Mouse (Mus musculus) right cerebral cortex, postnatal 36 days (tissue): ENCODE measurements around the gene Slc8a2.

Source experiments
- DNase-seq, 2 experiments: peaks; one replicate each; pipeline ENCODE4 v3.0.0; 2022; ENCODE audit warnings: low spot score in 2 of 2, mixed read lengths in 1 of 2

Gene Slc8a2

DNA sequence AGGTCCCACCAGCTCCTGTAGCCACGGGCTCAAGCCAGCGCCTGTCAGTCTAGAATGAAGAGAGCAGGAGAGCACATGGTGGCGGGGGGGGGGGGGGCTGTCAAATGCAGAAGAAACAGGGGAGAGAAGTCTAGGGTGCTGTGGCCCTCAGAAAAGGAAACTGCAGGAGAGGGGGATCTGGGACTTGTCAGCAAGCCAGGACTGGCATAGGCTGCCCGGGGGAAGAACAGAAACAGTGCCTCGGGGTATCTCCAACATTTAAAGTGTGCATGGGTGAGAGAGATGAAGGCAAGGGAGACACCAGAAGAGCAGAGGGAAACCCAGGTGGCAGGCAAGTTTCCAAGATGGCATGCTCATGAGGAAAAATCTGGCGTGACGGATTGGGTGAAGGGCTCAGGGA, 32.4 kb downstream of the Slc8a2 start:
- no peak for DNase-seq

DNA sequence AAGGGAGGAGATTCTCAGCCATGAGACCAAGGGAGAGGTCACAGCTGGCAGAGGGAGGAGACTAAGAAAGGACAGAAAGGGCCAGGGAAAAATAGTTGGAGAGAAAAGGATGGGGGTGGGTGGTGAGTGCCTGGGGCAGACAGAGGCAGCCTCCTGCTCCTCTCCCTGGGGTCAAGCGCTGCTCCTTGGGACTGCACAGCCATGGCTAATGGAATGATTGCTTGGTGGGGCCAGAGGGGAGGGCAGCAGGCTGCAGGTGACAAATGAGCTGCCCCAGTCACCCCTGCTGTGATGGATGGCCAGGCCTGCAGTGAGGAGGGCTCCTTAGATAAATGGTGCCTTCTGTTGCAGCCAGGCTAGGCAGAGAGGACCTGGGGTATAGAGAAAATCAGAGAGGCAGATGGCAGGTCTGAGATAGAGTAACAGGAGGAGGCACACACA, 42.5 kb downstream of the Slc8a2 start:
- DNase-seq = no peak

DNA sequence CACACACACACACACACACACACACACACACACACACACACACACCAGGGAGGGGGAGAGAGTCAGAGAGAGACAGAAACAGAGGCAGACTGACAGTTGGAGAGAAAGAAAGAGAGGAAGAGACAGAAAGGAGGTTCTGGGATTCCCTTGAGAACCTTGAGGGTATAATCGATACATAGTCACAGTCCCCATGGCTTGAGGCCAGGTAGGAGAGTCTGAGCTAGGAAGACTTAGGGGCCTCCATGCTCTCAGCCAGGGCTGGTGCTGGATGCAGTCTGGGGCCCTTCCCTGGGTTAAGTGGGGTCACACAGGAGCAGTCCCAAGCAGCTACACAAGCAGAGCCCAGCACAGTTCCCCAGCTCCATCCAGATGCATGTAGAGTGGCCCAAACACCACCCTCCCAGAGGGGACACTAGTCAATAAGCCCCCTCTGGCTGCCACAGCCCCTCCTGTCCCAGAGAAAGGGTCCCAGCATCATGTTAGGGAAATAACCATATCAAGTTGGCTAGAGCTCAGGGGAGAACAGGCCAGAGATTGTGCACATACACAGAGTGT, 43.0 kb downstream of the Slc8a2 start:
- no peak for DNase-seq

DNA sequence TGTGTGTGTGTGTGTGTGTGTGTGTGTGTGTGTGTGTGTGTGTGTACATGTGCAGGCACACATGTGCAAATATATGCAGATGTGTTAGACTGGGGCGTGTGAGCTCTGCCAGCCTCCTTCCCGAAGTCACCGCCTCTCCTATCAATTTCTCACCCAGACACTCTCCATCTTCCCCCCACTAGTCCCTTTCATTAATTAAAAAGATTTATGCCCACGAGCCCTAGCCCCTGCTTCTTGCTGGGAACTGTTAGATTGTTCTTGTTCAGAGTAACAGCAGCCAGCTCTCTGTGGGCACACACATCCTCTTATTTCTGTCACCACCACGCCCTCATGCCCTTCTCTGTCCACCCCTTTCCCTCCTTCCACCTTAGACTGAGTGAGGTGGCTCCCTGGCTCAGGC, 43.5 kb downstream of the Slc8a2 start:
- no peak for DNase-seq

DNA sequence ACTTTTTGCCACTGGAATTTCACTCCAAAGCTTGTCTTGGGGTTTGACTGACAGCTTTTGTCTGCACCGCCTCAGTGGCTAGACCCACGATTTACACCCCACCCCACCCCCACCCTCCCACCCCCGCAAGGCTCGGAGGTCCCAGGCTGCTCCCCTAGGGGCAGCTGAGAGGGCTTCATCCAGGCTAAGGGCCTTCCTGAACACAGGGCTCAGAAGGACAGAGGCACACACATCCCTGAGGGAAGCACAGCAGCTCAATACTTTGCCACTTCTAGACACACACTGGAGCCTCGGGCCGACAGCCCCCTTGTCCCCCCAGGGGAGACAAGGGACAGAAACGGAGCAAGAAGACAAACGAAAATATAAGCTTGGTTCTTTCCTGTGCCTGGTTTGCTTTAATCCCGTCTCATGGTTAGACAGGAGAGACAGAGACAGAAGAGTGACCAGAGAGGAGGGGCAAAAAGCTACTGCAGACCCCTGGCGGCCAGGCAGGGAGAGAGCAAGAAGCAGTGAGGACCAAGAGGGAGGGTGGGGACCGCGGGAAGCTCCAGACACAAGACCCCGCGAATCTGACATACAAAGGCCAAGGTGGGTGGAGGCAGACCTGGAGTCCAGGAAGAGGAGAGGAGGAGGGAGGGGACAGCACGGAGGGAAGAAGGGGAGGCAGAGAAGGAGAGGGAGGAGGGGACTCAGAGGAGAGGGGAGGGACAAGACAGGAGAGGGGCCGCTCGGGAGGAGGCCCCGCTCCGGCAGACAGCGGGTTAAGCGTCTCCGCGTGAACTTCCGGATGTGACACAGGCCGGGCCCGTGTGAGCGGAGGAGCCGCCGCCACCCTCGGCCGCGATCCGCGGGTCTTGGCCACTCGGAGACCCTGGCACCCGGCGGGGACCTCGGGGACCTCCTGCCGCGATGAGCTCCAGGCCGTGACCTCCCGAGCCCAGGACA, 45.2 kb downstream of the Slc8a2 start, which contains the start of gene Meis3:
TSS of gene Meis3 (plus strand) at position 494 of the 945 bp plus-strand sequence.
- DNase-seq = peak in 1 of 2 experiments; percentile 36

DNA sequence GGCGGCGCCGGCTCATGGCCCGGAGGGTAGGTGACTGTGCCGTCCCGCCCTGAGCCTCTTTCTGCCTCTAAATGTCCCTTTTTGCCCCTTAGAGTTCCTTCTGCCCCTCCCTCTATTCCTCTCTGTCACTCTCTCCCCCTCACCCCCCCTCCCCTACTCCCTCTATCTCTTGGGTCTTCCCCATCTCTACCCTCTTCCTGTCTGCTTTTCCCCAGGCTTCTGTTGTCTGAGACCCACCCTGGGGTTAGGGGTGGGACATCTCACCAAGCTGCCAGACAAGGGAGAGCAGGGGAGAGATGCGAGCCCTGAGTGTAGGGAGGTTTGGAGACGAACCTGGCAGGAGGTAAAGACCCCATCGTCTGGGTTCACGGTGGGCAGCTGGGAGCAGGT, 45.9 kb downstream of the Slc8a2 start:
- DNase-seq = no peak

DNA sequence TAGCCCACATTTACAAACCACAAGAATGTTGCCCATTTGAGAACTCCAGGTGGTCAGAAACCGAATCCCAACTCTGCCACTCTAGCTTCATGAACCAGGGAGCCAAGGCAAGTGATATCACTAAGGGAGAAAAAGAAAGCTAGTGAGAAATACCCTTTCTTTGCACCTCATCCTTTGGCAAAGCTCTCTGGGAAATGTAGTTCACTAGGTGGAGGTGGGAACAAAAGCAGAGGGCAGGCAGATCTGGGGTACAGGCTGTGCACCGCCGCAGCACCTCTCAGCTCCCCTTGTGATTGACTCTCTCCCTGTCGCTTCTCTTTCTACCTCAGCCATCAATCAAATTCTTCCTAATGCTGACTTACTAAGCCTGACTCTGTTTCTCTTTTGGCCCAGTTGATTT, 48.5 kb downstream of the Slc8a2 start:
- DNase-seq = no peak

DNA sequence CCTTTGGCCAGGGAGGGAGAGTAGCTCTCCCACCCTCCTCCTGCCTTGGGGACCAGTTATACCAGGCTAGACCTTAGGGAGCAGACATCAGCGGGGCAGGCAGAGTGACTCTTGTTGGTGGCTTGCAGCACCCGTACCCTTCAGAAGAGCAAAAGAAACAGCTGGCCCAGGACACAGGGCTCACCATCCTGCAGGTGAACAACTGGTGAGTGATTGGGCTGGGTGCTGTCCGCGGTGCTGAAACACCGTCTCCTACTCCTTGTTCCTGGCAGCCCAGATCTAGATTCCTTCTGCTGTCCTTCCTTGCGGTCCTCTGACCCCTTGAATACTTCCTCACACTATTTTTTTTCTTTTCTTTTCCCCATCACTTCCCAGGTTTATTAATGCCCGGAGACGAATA, 54.0 kb downstream of the Slc8a2 start:
- DNase-seq = no peak

DNA sequence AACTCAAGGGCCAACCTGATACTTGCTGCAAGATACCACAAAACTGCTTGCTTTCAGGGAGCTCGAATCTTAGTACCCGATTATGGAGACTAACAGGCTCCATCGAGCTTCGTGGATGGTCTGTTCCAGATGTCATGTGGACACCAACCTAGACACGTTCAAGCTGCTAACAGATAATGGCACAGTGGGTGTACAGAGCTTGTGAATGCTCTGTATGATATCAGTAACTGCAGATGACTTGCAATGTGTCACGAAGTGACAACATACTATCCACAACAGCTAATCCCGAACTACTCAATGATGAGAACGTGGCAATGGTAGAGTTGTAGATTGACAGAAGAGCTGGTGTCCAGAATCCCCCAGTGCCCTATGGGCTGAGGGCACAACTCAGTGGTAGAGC, 57.9 kb downstream of the Slc8a2 start:
- no peak for DNase-seq

DNA sequence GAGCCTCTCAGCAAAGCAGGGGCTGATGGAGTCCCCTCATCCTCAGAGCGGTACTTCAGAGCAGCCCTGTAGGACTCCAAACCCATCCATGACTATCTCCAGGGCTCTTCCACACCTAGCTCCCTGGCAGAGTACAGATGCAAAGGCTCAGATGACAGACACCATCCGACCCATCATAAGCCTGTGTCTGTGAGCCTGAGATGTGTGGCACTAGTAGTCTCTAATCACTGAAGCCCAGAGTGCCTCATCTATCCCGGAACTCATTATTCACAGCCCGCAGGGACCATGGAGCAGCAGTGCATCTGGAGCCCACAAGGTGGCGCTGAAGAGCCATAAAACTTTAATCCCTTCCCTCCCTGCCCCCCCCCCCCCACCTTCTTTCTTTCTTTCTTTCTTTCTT, 62.7 kb downstream of the Slc8a2 start:
- peak; percentile 49 to 55 for DNase-seq

DNA sequence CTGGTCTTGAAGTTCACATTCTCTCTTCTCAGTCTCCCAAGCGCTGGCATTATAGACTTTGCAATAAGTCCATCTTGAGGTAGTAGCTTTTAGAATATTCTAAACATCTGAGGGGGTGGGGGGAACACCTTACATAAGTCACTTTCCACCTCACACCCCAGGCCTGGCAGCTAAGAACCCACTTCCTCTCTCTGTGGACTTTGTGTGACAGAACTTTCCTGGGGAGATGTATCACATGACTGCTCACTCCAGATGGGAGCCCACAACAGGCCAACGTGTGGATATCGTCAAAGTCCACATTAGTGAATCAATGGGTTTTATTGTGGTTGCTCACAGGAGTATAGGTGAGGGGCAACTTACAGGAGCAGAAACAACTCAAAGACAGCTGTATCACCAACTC, 64.1 kb downstream of the Slc8a2 start:
- DNase-seq = no peak

DNA sequence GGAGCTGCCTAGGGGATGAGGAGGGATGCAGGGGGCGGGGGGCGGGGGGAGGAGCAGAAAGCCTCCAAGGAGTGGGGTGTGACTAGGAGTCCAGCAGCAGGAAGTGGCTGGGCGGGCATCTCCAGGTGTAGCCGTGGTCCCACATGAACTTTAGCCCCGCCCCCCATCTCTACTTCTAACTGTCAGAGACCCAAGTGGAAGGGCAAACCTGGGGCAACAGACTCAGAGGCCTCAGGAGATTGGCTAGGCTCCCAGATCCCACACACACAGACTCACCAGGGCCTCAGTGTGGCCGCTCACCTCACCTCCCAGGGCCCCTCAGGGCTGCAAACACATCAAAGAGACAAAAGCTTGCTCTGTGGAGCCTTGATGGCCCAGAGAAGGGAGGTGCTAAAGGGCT, 67.0 kb downstream of the Slc8a2 start:
- DNase-seq = no peak

DNA sequence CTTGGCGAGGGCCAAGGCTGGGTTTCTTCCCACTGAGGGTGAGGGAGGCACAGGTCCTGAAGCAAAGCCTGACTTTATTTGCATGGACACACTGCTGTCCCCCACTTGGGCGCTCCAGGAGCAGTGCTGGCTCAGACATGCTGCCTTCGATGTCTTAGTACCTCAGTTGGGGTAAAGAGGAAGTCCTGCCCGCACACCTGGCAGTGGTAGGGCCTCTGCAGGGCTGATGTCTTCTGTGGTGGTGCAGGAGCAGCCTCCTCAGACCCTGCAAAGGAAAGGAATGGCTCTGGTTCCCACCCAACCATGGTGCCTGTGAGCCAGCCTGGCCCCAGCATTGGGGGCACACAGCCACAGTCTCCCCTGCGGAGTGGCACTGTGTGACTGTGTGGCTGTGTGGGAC, 67.5 kb downstream of the Slc8a2 start:
- no peak for DNase-seq

DNA sequence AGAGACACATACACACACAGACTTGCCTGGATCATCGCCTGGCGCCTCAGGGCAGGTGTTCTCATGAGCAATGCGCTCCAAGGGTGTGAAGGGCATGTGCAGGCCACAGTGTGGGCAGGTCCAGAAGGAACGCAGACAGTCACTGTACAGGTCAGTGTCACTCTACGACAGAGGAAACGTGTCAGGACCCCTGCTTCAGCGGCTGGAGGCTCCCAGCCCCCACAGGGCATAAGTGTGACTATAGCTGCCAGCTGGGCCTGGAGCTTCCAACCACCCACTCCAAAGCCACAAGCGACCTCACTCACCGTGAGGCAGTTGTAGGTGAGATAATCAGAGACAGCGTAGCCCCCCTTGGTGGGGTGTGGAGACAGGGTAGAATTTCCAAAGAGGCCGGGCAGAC, 68.9 kb downstream of the Slc8a2 start:
- DNase-seq = no peak

DNA sequence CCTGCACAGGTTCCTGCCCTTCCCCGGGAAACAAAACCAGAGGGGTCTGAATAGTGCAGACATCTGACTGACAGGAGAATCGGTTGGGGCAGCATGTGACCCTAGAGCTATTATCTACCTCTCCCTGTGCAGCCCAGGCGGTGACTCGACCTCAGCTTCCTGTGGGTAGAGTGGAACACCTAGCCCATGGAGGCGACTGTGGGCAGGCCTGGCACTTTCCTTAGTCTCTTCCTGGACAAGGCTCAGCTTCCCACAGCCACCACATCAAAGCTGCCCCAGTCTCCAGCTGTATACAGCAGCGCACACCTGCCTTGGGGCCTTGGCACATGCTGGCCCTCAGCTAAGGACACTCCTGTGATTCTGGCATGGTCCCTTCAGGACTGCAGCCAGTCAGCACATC, 71.5 kb downstream of the Slc8a2 start:
- DNase-seq = no peak

DNA sequence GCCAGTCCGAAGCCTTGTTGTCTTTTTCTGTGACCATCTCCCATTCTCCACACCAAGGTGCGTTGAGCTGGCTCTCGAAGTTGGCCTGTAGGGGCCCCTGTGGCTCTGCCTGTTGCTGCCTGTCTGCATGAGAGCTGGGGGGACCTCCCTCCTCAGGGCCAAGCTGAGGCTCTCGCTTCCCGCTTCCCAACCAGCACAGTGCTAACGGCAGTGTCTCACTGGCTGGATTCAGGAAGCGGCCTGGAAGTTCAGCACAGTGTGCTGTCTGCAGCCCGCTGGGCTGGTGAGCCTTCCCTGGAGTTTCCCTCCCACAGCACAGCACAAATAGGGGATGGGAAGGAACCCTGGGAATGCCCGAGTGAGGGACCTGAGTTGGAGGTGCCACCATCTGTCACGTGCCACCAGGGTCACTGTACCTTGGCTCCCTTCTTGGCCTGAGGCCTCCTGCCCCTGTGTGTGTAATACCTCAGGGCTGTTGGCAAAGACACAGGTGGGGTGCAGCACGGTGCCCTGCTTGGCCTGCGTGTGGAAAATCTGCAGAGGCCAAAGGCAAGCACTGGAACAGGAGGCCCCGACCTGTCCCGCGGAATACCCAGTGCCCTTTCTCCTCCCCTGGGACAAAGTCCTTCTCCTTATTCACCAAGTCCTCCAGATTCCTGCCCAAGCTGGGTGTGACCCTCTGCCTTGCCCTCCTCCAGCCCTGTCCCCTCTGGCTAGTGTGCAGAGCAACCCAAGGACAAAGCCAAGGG, 73.3 kb downstream of the Slc8a2 start:
- DNase-seq = no peak

DNA sequence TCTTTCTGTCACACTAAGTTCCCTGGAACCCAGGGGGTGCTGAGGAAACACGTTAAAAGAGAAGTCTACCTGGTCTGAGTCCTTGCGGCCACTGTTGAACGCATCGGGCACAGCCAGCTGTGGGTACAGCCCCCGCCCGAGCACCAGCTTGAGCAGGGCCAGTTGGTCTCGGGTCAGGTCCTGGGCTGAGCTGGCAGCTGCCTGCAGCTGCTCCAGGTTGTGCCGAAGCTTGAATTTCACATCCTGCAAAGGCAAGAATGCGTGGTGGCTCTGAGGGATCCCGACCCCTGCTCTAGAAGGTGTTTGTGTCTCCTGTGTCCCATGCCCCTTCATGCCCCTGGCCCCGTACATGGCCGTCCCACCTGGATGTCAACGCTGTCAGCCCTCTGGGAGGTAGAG, 73.9 kb downstream of the Slc8a2 start:
- DNase-seq = no peak

DNA sequence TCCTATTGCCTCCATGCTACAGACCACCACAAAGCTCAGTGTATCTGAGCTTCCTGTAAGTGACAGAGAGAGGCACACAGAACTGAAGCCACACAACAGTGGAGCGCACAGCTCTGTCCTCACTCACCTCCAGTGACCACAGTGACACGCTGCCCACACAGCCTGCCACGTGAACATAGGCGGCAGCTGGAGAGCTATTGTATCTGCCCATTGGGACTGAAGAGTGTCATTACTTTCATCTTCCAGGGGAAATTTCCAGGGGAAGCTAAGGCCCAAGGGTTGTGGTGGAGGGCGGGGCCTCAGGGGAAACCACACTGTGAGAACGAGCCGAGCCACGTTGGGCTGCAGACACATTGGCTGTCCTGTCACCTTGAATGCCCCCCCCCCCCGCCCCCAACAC, 75.2 kb downstream of the Slc8a2 start:
- no peak for DNase-seq

DNA sequence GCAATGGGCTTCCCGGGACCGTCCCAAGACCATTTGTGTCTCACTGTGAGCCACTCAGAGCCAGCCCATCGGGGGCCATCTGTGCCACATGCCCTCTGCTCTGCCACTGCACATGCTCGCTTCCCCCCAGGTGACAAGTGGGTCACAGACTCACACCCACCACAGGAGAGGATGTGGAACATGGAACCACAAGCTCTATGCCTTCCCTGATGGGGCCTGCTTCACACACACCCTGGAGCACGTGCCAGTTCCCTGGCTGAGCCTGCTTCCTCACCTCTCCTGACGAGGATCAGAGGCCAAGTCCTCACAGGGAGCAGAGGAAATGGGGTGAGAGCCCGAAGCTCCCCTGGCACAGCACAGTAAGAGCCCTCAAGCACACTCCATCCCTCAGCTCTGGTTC, 77.5 kb downstream of the Slc8a2 start:
- no peak for DNase-seq

DNA sequence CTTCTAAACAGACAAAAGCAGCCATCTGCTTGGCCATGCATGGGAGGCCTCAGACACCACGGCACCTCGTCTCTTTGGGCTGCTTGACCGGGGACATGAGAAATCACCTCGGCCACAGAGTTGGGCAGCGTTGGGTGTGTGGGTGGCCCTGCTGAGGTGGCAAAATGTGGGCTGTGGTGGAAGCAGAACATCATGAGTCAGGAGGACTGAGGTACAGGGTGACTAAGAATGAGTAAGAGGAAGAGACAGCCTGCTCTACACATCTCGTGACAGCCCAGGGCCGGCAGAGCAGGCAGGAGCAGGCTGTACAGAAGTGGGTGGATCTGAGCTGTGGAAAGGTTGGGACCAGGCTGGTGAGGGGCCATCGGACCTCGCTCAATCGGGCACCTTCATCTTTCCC, 77.9 kb downstream of the Slc8a2 start:
- peak; percentile 52 to 62 for DNase-seq

DNA sequence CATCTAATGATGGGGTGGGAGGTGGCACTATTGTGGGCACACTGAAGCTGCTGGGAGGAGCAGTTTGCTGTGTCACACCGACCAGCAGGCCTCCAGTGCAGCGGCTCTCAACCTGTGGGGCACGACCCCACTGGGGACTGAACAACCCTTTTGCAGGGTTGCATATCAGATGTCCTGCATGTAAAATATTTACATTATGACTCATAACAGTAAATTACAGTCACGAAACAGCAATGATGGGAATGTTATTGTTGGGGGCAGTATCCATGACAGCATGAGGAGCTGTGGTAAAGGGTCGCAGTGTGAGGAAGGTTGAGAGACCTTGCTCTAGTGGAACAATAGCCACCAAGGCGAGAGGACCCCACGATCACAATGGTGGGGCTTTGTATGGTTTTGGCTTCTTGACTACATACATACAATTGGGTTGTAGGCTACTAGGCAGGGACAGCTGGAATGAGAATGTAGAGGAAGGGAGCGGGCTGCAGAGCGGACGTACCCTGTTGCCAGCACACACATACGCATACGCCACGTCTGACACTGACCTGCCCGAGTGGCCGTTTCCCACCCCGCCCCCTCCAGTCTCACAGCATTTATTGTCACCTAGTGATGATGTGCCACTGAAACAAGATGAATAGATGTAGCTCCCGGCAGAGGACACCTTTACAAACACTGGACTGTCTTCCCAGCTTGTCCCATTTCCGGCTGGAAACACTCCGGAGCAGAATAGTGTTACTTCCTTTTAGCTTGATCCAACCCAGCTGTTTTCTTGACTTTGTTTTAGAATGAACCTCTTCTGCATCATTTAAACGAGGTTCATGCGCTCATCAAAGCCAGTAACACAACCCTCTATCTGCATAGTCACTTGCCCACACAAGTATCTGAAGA, 79.4 kb downstream of the Slc8a2 start:
- DNase-seq = no peak
